Mouse (Mus musculus) stomach, embryonic 15.5 days (tissue): ENCODE measurements around the gene Gm45717. TPM values are rescaled to one million over a fixed set of nuclear protein-coding genes. Genes with fewer than 3 reads are reported as not detected.
A peak's percentile ranks its signal among the peaks of the same experiment; 100 is the strongest.

Experiments
- ATAC-seq: fragments of 200-750 bp; cut with Nextera tagmentation; 2 replicates; pipeline ENCODE4 v1.8.0; 2017; ENCODE audit warnings: low read depth, moderate number of reproducible peaks, moderate TSS enrichment; ENCODE audit not compliant: insufficient read depth, low FRiP score
- H3K27ac ChIP-seq: fragments of 300-500 bp; sonication (generic); 2 replicates; pipeline ENCODE4 v1.5.1; 2015; ENCODE audit warnings: mild to moderate bottlenecking, inconsistent platforms
- H3K27me3 ChIP-seq: fragments of 300-500 bp; sonication (generic); replicated peaks from 2 replicates; pipeline ENCODE4 v1.6.1; 2015; ENCODE audit warnings: inconsistent platforms
- H3K36me3 ChIP-seq: fragments of 300-500 bp; sonication (generic); 2 replicates; pipeline ENCODE4 v1.6.1; 2015; ENCODE audit warnings: inconsistent platforms
- H3K4me1 ChIP-seq: fragments of 300-500 bp; sonication (generic); 2 replicates; pipeline ENCODE4 v1.6.1; 2015; ENCODE audit warnings: inconsistent platforms
- H3K4me2 ChIP-seq: fragments of 300-500 bp; sonication (generic); 2 replicates; pipeline ENCODE4 v1.6.1; 2015; ENCODE audit warnings: mild to moderate bottlenecking, inconsistent platforms
- H3K4me3 ChIP-seq: fragments of 300-500 bp; sonication (generic); replicated peaks from 2 replicates; pipeline ENCODE4 v1.5.1; 2015; ENCODE audit warnings: inconsistent platforms
- H3K9ac ChIP-seq: fragments of 300-500 bp; sonication (generic); 2 replicates; pipeline ENCODE4 v1.6.1; 2015; ENCODE audit warnings: inconsistent platforms
- H3K9me3 ChIP-seq: fragments of 300-500 bp; sonication (generic); 2 replicates; pipeline ENCODE4 v1.6.1; 2016; ENCODE audit warnings: inconsistent platforms
- WGBS: fragments of 180-500 bp; shearing (Covaris S2); methylation state at CpG from one replicate; pipeline ENCODE4 v1.1.7; 2015; 5-methylcytosine and 5-hydroxymethylcytosine counted together
- polyA plus RNA-seq: library from polyadenylated mRNA; unstranded; fragments of >200 nt; fragmentation: Nextera tagmentation; extraction: Ambion mirVana; gene quantifications from 2 replicates; pipeline ENCODE4 v1.2.1, GENCODE M21; 2015

Gene Gm45717
- polyA plus RNA-seq, 1 experiment from 2014 or later = 0.71 TPM

- WGBS = 55% methylated on average over 5 of the region's 5 CpGs
- no peaks in the 10 kb centered on the region for H3K27me3 ChIP-seq
- peaks cover 5% of the 10 kb centered on the region; the same call in 1 of the 2 replicates for H3K4me1 ChIP-seq
- peak overlapping the region; percentile 87 for H3K27ac ChIP-seq
- H3K9me3 ChIP-seq = no peaks in the 10 kb centered on the region
- H3K9ac ChIP-seq = no peak overlapping the region
- peak; percentile 85 for ATAC-seq
- no peak overlapping the region for H3K4me3 ChIP-seq
- no peak overlapping the region for H3K4me2 ChIP-seq
- no peaks in the 10 kb centered on the region for H3K36me3 ChIP-seq
These were observed 42.8 kb downstream of the Gm45717 start for GRCm38 (mm10) chr7:140912846-140913482.

- WGBS = 73% methylated on average over 3 of the region's 3 CpGs
- no peak for ATAC-seq
- Histone ChIP-seq H3K27me3 (no peaks in the 10 kb centered on the region), H3K4me1 (peaks cover 5% of the 10 kb centered on the region; the same call in 1 of the 2 replicates), H3K9ac (no peak overlapping the region), H3K9me3 (no peaks in the 10 kb centered on the region), H3K27ac (peak overlapping the region; percentile 87), H3K4me3 (no peak overlapping the region), H3K36me3 (no peaks in the 10 kb centered on the region), H3K4me2 (no peak overlapping the region)
These were observed 43.4 kb downstream of the Gm45717 start for GRCm38 (mm10) chr7:140912293-140912692.

GRCm38 (mm10) chr7:140908634-140909107 lies 47.1 kb downstream of the Gm45717 start:
- Histone ChIP-seq H3K4me1 (peaks cover 5% of the 10 kb centered on the region; the same call in 1 of the 2 replicates), H3K27ac (no peak overlapping the region), H3K36me3 (no peaks in the 10 kb centered on the region), H3K9ac (no peak overlapping the region; the same call in 1 of the 2 replicates), H3K4me3 (peak overlapping the region; percentile 43), H3K4me2 (peak overlapping the region; percentile 86), H3K9me3 (no peaks in the 10 kb centered on the region), H3K27me3 (no peaks in the 10 kb centered on the region)
- ATAC-seq = peak; percentile 68
- WGBS = 2% methylated on average over 19 of the region's 19 CpGs

GRCm38 (mm10) chr7:140908181-140908580 lies 47.6 kb downstream of the Gm45717 start:
- peaks cover 5% of the 10 kb centered on the region; the same call in 1 of the 2 replicates for H3K4me1 ChIP-seq
- no peak overlapping the region for H3K4me3 ChIP-seq
- no peaks in the 10 kb centered on the region for H3K36me3 ChIP-seq
- WGBS = 39% methylated on average over 7 of the region's 7 CpGs
- no peak for ATAC-seq
- H3K27me3 ChIP-seq = no peaks in the 10 kb centered on the region
- no peak overlapping the region for H3K9ac ChIP-seq
- no peaks in the 10 kb centered on the region for H3K9me3 ChIP-seq
- no peak overlapping the region for H3K4me2 ChIP-seq
- H3K27ac ChIP-seq = peak overlapping the region; percentile 3; the same call in 1 of the 2 replicates

GRCm38 (mm10) chr7:140907697-140908096 lies 48.0 kb downstream of the Gm45717 start:
- H3K4me3 ChIP-seq = no peak overlapping the region
- H3K4me1 ChIP-seq = peaks cover 5% of the 10 kb centered on the region; the same call in 1 of the 2 replicates
- H3K36me3 ChIP-seq = no peaks in the 10 kb centered on the region
- no peaks in the 10 kb centered on the region for H3K27me3 ChIP-seq
- no peak for ATAC-seq
- H3K9me3 ChIP-seq = no peaks in the 10 kb centered on the region
- H3K9ac ChIP-seq = no peak overlapping the region
- H3K4me2 ChIP-seq = no peak overlapping the region
- H3K27ac ChIP-seq = no peak overlapping the region
- WGBS = 83% methylated on average over 7 of the region's 7 CpGs

GRCm38 (mm10) chr7:140907131-140907530 lies 48.6 kb downstream of the Gm45717 start:
- 75% methylated on average over 13 of the region's 13 CpGs for WGBS
- Histone ChIP-seq H3K36me3 (no peaks in the 10 kb centered on the region), H3K9ac (no peak overlapping the region), H3K27ac (no peak overlapping the region), H3K9me3 (no peaks in the 10 kb centered on the region), H3K4me3 (no peak overlapping the region), H3K27me3 (no peaks in the 10 kb centered on the region), H3K4me2 (no peak overlapping the region), H3K4me1 (peaks cover 5% of the 10 kb centered on the region; the same call in 1 of the 2 replicates)
- ATAC-seq = no peak

GRCm38 (mm10) chr7:140905642-140906081 lies 50.1 kb downstream of the Gm45717 start:
- Histone ChIP-seq H3K27me3 (no peaks in the 10 kb centered on the region), H3K27ac (no peak overlapping the region), H3K4me1 (peaks cover 5% of the 10 kb centered on the region; the same call in 1 of the 2 replicates), H3K9me3 (no peaks in the 10 kb centered on the region), H3K36me3 (no peaks in the 10 kb centered on the region), H3K4me3 (no peak overlapping the region), H3K9ac (no peak overlapping the region), H3K4me2 (no peak overlapping the region)
- peak; percentile 6; the same call in 1 of the 2 replicates for ATAC-seq
- WGBS = 70% methylated on average over 2 of the region's 2 CpGs

- H3K36me3 ChIP-seq = 0 out of 2 replicates have a peak, but pooled peaks cover 4% of the 10 kb centered on the region
- H3K4me3 ChIP-seq = no peak overlapping the region
- H3K27me3 ChIP-seq = no peaks in the 10 kb centered on the region
- 26% methylated on average over 13 of the region's 13 CpGs for WGBS
- H3K9ac ChIP-seq = no peak overlapping the region
- H3K4me1 ChIP-seq = no peaks in the 10 kb centered on the region
- H3K4me2 ChIP-seq = no peak overlapping the region
- 0 out of 2 replicates have a peak, but pooled peaks have one; percentile 6 for ATAC-seq
- H3K27ac ChIP-seq = no peak overlapping the region
- H3K9me3 ChIP-seq = no peaks in the 10 kb centered on the region
These were observed 52.5 kb downstream of the Gm45717 start for GRCm38 (mm10) chr7:140903212-140903611.

- Histone ChIP-seq H3K9ac (no peak overlapping the region), H3K4me3 (no peak overlapping the region), H3K9me3 (no peaks in the 10 kb centered on the region), H3K27me3 (no peaks in the 10 kb centered on the region), H3K4me2 (no peak overlapping the region), H3K36me3 (peaks cover 13% of the 10 kb centered on the region), H3K4me1 (no peaks in the 10 kb centered on the region), H3K27ac (no peak overlapping the region)
- WGBS = 82% methylated on average over 15 of the region's 15 CpGs
- ATAC-seq = no peak
These were observed 53.5 kb downstream of the Gm45717 start for GRCm38 (mm10) chr7:140902036-140902875.

GRCm38 (mm10) chr7:140900220-140900619 lies 55.5 kb downstream of the Gm45717 start, which contains the start of gene Cox8b:
Cox8b (minus strand) TSS chr7:140900446.
- 67% methylated on average over 10 of the region's 10 CpGs for WGBS
- no peak within 1 kb of the TSS; the same call in 1 of the 2 replicates for H3K27ac ChIP-seq
- H3K9me3 ChIP-seq = no peaks in the 10 kb centered on the region
- no peak within 1 kb of the TSS for H3K4me3 ChIP-seq
- no peak within 1 kb of the TSS for H3K4me2 ChIP-seq
- ATAC-seq = no peak
- no peaks in the 10 kb centered on the region for H3K4me1 ChIP-seq
- H3K36me3 ChIP-seq = peaks cover 22% of the 10 kb centered on the region
- H3K27me3 ChIP-seq = no peaks in the 10 kb centered on the region
- H3K9ac ChIP-seq = no peak within 1 kb of the TSS; the same call in 1 of the 2 replicates
